8 mouse cellular contexts compared by ENCODE assay signal in genomic region chr12:83502190-83502589, GRCm38 (mm10). TPM values are rescaled to one million over a fixed set of nuclear protein-coding genes. Genes with fewer than 3 reads are reported as not detected.
DNase-seq lines count a peak whose midpoint lies in the region; ATAC-seq and TF ChIP-seq lines count a peak whose summit lies in the region.

No protein-coding gene starts in this region.

- no peak overlapping the region; the same call in 1 of the 2 replicates for H3K4me2 ChIP-seq in kidney, embryonic 16.5 days (replicated peaks; ENCODE audit: low read depth, low read length)
- no peak overlapping the region for H3K4me2 ChIP-seq in stomach, postnatal 0 days (replicated peaks; ENCODE audit: low read depth)

- H3K27me3 ChIP-seq in kidney, embryonic 16.5 days (ENCODE audit: insufficient read depth, low read length): no peaks in the 10 kb centered on the region
- H3K27me3 ChIP-seq in G1E (ENCODE audit: insufficient read depth, low read length): peaks cover 40% of the 10 kb centered on the region
- H3K27me3 ChIP-seq in heart, embryonic 10.5 days (ENCODE audit: insufficient read depth, poor library complexity, severe bottlenecking): no peaks in the 10 kb centered on the region
- H3K27me3 ChIP-seq in stomach, postnatal 0 days (ENCODE audit: control insufficient read depth, insufficient read depth, low read length): no peaks in the 10 kb centered on the region

- WGBS in kidney, embryonic 16.5 days: 6% methylated on average over 9 of the region's 9 CpGs
- WGBS in heart, embryonic 10.5 days: 7% methylated on average over 9 of the region's 9 CpGs
- 6% methylated on average over 9 of the region's 9 CpGs for WGBS in stomach, postnatal 0 days

- no peak overlapping the region for H3K27ac ChIP-seq in kidney, embryonic 16.5 days (ENCODE audit: low read length)
- H3K27ac ChIP-seq in heart, embryonic 10.5 days: 0 out of 2 replicates have a peak overlapping the region, but pooled peaks have one; percentile 29
- H3K27ac ChIP-seq in stomach, postnatal 0 days (replicated peaks): no peak overlapping the region

- H3K4me3 ChIP-seq in kidney, embryonic 16.5 days (ENCODE audit: low read length): no peak overlapping the region
- no peak overlapping the region for H3K4me3 ChIP-seq in G1E (ENCODE audit: low read depth, low read length)
- no peak overlapping the region for H3K4me3 ChIP-seq in heart, embryonic 10.5 days
- H3K4me3 ChIP-seq in stomach, postnatal 0 days (ENCODE audit: low read depth, low read length): no peak overlapping the region

- peaks cover 9% of the 10 kb centered on the region; the same call in 1 of the 2 replicates for H3K4me1 ChIP-seq in kidney, embryonic 16.5 days (ENCODE audit: insufficient read depth, low read length)
- H3K4me1 ChIP-seq in G1E (ENCODE audit: insufficient read depth, low read depth, low read length): peaks cover 31% of the 10 kb centered on the region
- no peaks in the 10 kb centered on the region for H3K4me1 ChIP-seq in heart, embryonic 10.5 days
- H3K4me1 ChIP-seq in stomach, postnatal 0 days (replicated peaks; ENCODE audit: control insufficient read depth, insufficient read depth): no peaks in the 10 kb centered on the region

- no peak for ATAC-seq in kidney, embryonic 16.5 days (ENCODE audit: low FRiP score, low TSS enrichment)
- ATAC-seq in G1E (ENCODE audit: extremely low read depth, insufficient number of reproducible peaks, low FRiP score, poor library complexity, severe bottlenecking): no peak; the same call in 1 of the 2 replicates
- peak; percentile 64 for ATAC-seq in megakaryocyte, adult 5-6 weeks (ENCODE audit: poor library complexity, severe bottlenecking)
- ATAC-seq in stomach, postnatal 0 days (ENCODE audit: low FRiP score, low TSS enrichment): no peak

- TF ChIP-seq EP300 in stomach, postnatal 0 days (optimal IDR thresholded peaks at IDR 0.05): no peak

- H3K9me3 ChIP-seq in kidney, embryonic 16.5 days (ENCODE audit: low read length): no peaks in the 10 kb centered on the region
- H3K9me3 ChIP-seq in G1E (replicated peaks): no peaks in the 10 kb centered on the region
- H3K9me3 ChIP-seq in heart, embryonic 10.5 days: no peaks in the 10 kb centered on the region
- H3K9me3 ChIP-seq in stomach, postnatal 0 days (ENCODE audit: control insufficient read depth, low read length): no peaks in the 10 kb centered on the region

- no peak overlapping the region for H3K9ac ChIP-seq in kidney, embryonic 16.5 days (replicated peaks; ENCODE audit: low read length)
- H3K9ac ChIP-seq in stomach, postnatal 0 days (ENCODE audit: low read length): no peak overlapping the region

- TF ChIP-seq CTCF in G1E (IDR thresholded peaks at IDR 0.05; ENCODE audit: low read depth, low read length): peak; percentile 87
- TF ChIP-seq CTCF in stomach, postnatal 0 days (IDR thresholded peaks at IDR 0.05; ENCODE audit: low read depth): peak; percentile 95

- peak; percentile 58 for DNase-seq in kidney, adult 18-20 months
- peak; percentile 42 for DNase-seq in G1E (ENCODE audit: low spot score)
- DNase-seq in cerebellum, postnatal 10 days: peak; percentile 80 to 87
- no peak for DNase-seq in heart, embryonic 10.5 days (ENCODE audit: low spot score)
- peak; percentile 29 to 61 for DNase-seq in layer of hippocampus, postnatal 25 days (ENCODE audit: extremely low spot score in 1 of 2, low spot score in 1 of 2)
- peak; percentile 52 for DNase-seq in stomach, postnatal 0 days (ENCODE audit: low spot score)

- no peaks in the 10 kb centered on the region for H3K36me3 ChIP-seq in kidney, embryonic 16.5 days (ENCODE audit: insufficient read depth, low read length)
- H3K36me3 ChIP-seq in G1E (replicated peaks): no peaks in the 10 kb centered on the region
- H3K36me3 ChIP-seq in heart, embryonic 10.5 days: no peaks in the 10 kb centered on the region
- H3K36me3 ChIP-seq in stomach, postnatal 0 days (ENCODE audit: control insufficient read depth, insufficient read depth, low read length): no peaks in the 10 kb centered on the region

RNA-seq across cellular contexts. Expression of gene Dpf3, which starts 14.7 kb away (rescaled TPM):
- polyA plus RNA-seq in kidney, embryonic 16.5 days (2015; fragmentation: Nextera tagmentation; extraction: Ambion mirVana): 12.2 and 14.3 TPM in 2 replicates
- total RNA-seq in G1E (2014; fragmentation: Nextera tagmentation) (11.7 and 19.7 TPM in 2 replicates), G1E (2017) (8.1 and 8.8 TPM in 2 replicates)
- 12.8 and 13.8 TPM in 2 replicates for polyA plus RNA-seq in G1E (2012)
- polyA plus RNA-seq in heart, embryonic 10.5 days (2016; fragmentation: Nextera tagmentation; extraction: Ambion mirVana): 29.4 and 37.5 TPM in 2 replicates
- total RNA-seq in layer of hippocampus, postnatal 25 days (2021): 10 to 100 TPM; 21.2 to 28.7 TPM
- 0.36 TPM in 1 of 2 replicates, not detected in the other for total RNA-seq in megakaryocyte, adult 5-6 weeks (2015)
- 1.6 and 5.0 TPM in 2 replicates for total RNA-seq in megakaryocyte, adult 5-6 weeks (2017)
- polyA plus RNA-seq in stomach, postnatal 0 days (2015; fragmentation: Nextera tagmentation; extraction: Ambion mirVana): 2.6 and 3.0 TPM in 2 replicates

RNA-seq across cellular contexts. Expression of gene Dcaf4, which starts 18.1 kb away (rescaled TPM):
- polyA plus RNA-seq in kidney, embryonic 16.5 days (2015; fragmentation: Nextera tagmentation; extraction: Ambion mirVana): 30.1 and 31.7 TPM in 2 replicates
- total RNA-seq in G1E (2014; fragmentation: Nextera tagmentation) (36.1 and 46.1 TPM in 2 replicates), G1E (2017) (21.5 and 23.1 TPM in 2 replicates)
- 30.5 and 31.2 TPM in 2 replicates for polyA plus RNA-seq in G1E (2012)
- polyA plus RNA-seq in heart, embryonic 10.5 days (2016; fragmentation: Nextera tagmentation; extraction: Ambion mirVana): 27.6 and 29.7 TPM in 2 replicates
- total RNA-seq in layer of hippocampus, postnatal 25 days (2021): 10 to 100 TPM; 27.5 to 29.9 TPM
- 3.5 and 5.8 TPM in 2 replicates for total RNA-seq in megakaryocyte, adult 5-6 weeks (2015)
- total RNA-seq in megakaryocyte, adult 5-6 weeks (2017): 5.1 and 5.4 TPM in 2 replicates
- polyA plus RNA-seq in stomach, postnatal 0 days (2015; fragmentation: Nextera tagmentation; extraction: Ambion mirVana): 19.7 and 21.6 TPM in 2 replicates
